Mouse (Mus musculus) embryonic fibroblast, embryonic 13.5 days (primary cell): Measurements from ENCODE around the gene Bcar3.

Source experiments
- CTCF ChIP-seq: IDR thresholded peaks from 2 replicates; pipeline ENCODE4 v1.5.1; 2011; ENCODE audit warnings: mild to moderate bottlenecking, control low read depth, low read length, moderate library complexity, borderline replicate concordance; ENCODE audit not compliant: insufficient read depth
- POLR2A ChIP-seq: IDR thresholded peaks from 2 replicates; pipeline ENCODE4 v1.6.1; 2011; ENCODE audit warnings: low read depth, mild to moderate bottlenecking, control low read depth, low read length, moderate library complexity

GRCm38 (mm10) chr3:122461932-122462871 is 168.3 kb downstream of the Bcar3 start:
- TF ChIP-seq POLR2A (no peak), CTCF (no peak)
